Mouse (Mus musculus): ENCODE results near the gene Tsga10. TPM values are rescaled to one million over a fixed set of nuclear protein-coding genes. Genes with fewer than 3 reads are reported as not detected.

The Tsga10 gene
- polyA plus RNA-seq, 2 experiments, result 0.83 to 1.4 TPM

DNA sequence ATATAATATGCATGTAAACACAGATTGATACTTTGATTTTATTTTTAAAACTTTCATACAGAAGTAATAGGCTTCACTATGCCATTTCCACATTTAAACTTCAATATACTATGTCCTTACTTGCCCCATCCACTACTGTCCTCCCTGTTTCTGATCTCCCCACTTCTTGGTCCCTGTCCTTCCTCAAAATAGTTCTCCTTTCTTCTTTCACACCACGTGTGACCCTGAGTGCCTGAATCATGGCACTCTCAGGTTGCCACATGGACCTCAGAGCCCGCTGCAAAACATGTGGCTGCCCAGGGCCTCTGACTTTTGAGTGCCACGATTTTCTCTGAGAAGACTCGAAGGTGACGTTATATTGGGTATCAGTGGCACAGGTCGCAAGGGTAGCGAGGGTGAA is 131.4 kb downstream of the Tsga10 start:
- Histone ChIP-seq H3K9ac (replicated peaks) (no peak overlapping the region), H3K4me1 (replicated peaks; ENCODE audit: control insufficient read depth in 2 of 2, insufficient read depth in 2 of 2, low read length in 1 of 2) (no peaks in the 10 kb centered on the region; a peak in 1 of 4 replicates), H3K36me3 (replicated peaks; ENCODE audit: control insufficient read depth, insufficient read depth, low read depth) (no peaks in the 10 kb centered on the region), H3K4me2 (ENCODE audit: low read depth) (no peak overlapping the region), H3K27ac (no peak overlapping the region), H3K27me3 (ENCODE audit: control insufficient read depth, insufficient read depth, low read length) (no peaks in the 10 kb centered on the region), H3K4me3 (ENCODE audit: insufficient read depth in 1 of 2, low read depth in 2 of 2, low read length in 2 of 2) (no peak overlapping the region), H3K9me3 (ENCODE audit: control insufficient read depth, low read length) (no peaks in the 10 kb centered on the region)
- WGBS (ENCODE audit: insufficient replicate concordance), result 53% methylated on average over 7 of the region's 7 CpGs
- DNase-seq (ENCODE audit: low read depth in 3 of 3, low spot score in 3 of 3) (no peak), ATAC-seq (ENCODE audit: insufficient read depth) (no peak)
- no peak for TF ChIP-seq EP300 (IDR thresholded peaks at IDR 0.05; ENCODE audit: low read depth)
- TF ChIP-seq CTCF (IDR thresholded peaks at IDR 0.05; ENCODE audit: low read depth), result no peak

DNA sequence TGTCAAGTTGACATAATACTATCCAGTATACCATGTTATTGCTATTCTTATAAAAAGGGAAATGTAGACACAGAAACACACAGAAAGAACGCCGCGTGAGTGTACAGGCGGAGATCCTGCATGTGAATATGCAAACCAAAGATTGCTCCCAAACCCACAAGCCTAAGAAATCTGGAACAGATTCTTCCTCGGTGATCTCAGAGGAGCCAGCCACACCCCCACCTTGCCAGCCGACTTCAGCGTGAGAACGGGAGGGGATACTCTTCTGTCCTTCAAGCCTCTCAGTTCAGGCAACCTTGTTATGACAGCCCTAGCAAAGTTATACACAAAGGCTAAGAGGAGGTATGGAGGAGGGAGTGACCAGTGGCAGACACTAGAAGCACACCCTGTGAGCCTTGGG is 136.9 kb downstream of the Tsga10 start:
- Histone ChIP-seq H3K9ac (replicated peaks) (no peak overlapping the region), H3K27ac (no peak overlapping the region), H3K4me1 (replicated peaks; ENCODE audit: control insufficient read depth in 2 of 2, insufficient read depth in 2 of 2, low read length in 1 of 2) (no peaks in the 10 kb centered on the region), H3K27me3 (ENCODE audit: control insufficient read depth, insufficient read depth, low read length) (no peaks in the 10 kb centered on the region), H3K9me3 (ENCODE audit: control insufficient read depth, low read length) (no peaks in the 10 kb centered on the region), H3K4me3 (ENCODE audit: insufficient read depth in 1 of 2, low read depth in 2 of 2, low read length in 2 of 2) (no peak overlapping the region), H3K36me3 (replicated peaks; ENCODE audit: control insufficient read depth, insufficient read depth, low read depth) (no peaks in the 10 kb centered on the region), H3K4me2 (ENCODE audit: low read depth) (no peak overlapping the region)
- 76% methylated on average over 8 of the region's 8 CpGs for WGBS (ENCODE audit: insufficient replicate concordance)
- no peak for DNase-seq (ENCODE audit: low read depth in 3 of 3, low spot score in 3 of 3)
- TF ChIP-seq EP300 (IDR thresholded peaks at IDR 0.05; ENCODE audit: low read depth), result no peak
- no peak for TF ChIP-seq CTCF (IDR thresholded peaks at IDR 0.05; ENCODE audit: low read depth)
- no peak for ATAC-seq (ENCODE audit: insufficient read depth)

DNA sequence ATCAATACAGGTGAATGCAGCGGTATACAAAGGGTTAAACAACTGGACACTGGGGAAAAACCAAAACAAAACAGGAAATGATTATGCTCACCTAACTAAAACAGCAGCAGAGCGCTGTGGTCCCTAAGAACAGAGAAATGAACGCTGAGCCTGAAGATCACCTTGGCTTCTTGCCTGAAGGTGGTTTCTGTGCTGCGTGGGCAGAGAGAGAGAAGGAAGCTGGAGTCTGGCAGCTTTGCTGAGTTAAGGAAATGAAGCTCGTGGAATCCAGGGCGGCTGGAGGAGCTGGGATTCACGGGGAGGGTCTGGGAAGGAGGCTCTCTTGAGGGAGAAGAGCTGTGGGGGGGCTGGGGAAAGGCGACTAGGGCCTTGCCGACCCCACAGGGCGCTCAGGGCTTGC is 138.2 kb downstream of the Tsga10 start:
- no peak for TF ChIP-seq EP300 (IDR thresholded peaks at IDR 0.05; ENCODE audit: low read depth)
- TF ChIP-seq CTCF (IDR thresholded peaks at IDR 0.05; ENCODE audit: low read depth), result no peak
- no peaks in the 10 kb centered on the region for H3K4me1 ChIP-seq (replicated peaks; ENCODE audit: control insufficient read depth in 2 of 2, insufficient read depth in 2 of 2, low read length in 1 of 2)
- no peaks in the 10 kb centered on the region for H3K9me3 ChIP-seq (ENCODE audit: control insufficient read depth, low read length)
- H3K27ac ChIP-seq, result no peak overlapping the region
- H3K4me2 ChIP-seq (ENCODE audit: low read depth), result no peak overlapping the region
- 46% methylated on average over 10 of the region's 10 CpGs for WGBS (ENCODE audit: insufficient replicate concordance)
- no peak for ATAC-seq (ENCODE audit: insufficient read depth)
- H3K27me3 ChIP-seq (ENCODE audit: control insufficient read depth, insufficient read depth, low read length), result no peaks in the 10 kb centered on the region
- DNase-seq (ENCODE audit: low read depth in 3 of 3, low spot score in 3 of 3), result no peak
- H3K36me3 ChIP-seq (replicated peaks; ENCODE audit: control insufficient read depth, insufficient read depth, low read depth), result no peaks in the 10 kb centered on the region
- no peak overlapping the region for H3K9ac ChIP-seq (replicated peaks)
- H3K4me3 ChIP-seq (ENCODE audit: insufficient read depth in 1 of 2, low read depth in 2 of 2, low read length in 2 of 2), result no peak overlapping the region

DNA sequence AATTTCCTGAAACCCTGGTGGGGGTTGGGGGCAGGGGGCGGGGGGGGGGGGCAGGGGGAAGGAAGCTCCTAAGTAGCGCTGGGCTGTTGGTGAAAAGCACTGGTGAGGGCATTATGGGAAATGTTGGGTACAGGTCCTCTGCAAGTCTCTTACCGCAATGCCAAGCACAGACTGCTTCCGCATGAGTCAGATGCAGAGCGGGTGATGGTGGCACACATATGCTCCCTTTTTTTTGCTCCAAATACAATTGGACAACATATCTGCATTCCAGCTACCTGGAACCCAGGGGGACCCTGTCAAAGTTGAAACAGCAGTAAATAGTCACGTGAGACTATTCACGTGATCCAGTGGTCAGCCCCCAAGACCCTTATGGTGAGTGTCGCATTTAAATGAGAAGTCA is 139.0 kb downstream of the Tsga10 start:
- no peak for TF ChIP-seq EP300 (IDR thresholded peaks at IDR 0.05; ENCODE audit: low read depth)
- TF ChIP-seq CTCF (IDR thresholded peaks at IDR 0.05; ENCODE audit: low read depth), result no peak
- H3K27ac ChIP-seq, result no peak overlapping the region
- no peak overlapping the region for H3K9ac ChIP-seq (replicated peaks)
- no peak overlapping the region for H3K4me3 ChIP-seq (ENCODE audit: insufficient read depth in 1 of 2, low read depth in 2 of 2, low read length in 2 of 2)
- 65% methylated on average over 8 of the region's 8 CpGs for WGBS (ENCODE audit: insufficient replicate concordance)
- no peaks in the 10 kb centered on the region for H3K27me3 ChIP-seq (ENCODE audit: control insufficient read depth, insufficient read depth, low read length)
- H3K36me3 ChIP-seq (replicated peaks; ENCODE audit: control insufficient read depth, insufficient read depth, low read depth), result no peaks in the 10 kb centered on the region
- H3K4me1 ChIP-seq (replicated peaks; ENCODE audit: control insufficient read depth in 2 of 2, insufficient read depth in 2 of 2, low read length in 1 of 2), result no peaks in the 10 kb centered on the region
- DNase-seq (ENCODE audit: low read depth in 3 of 3, low spot score in 3 of 3), result no peak
- no peak overlapping the region for H3K4me2 ChIP-seq (ENCODE audit: low read depth)
- H3K9me3 ChIP-seq (ENCODE audit: control insufficient read depth, low read length), result no peaks in the 10 kb centered on the region
- ATAC-seq (ENCODE audit: insufficient read depth), result no peak

DNA sequence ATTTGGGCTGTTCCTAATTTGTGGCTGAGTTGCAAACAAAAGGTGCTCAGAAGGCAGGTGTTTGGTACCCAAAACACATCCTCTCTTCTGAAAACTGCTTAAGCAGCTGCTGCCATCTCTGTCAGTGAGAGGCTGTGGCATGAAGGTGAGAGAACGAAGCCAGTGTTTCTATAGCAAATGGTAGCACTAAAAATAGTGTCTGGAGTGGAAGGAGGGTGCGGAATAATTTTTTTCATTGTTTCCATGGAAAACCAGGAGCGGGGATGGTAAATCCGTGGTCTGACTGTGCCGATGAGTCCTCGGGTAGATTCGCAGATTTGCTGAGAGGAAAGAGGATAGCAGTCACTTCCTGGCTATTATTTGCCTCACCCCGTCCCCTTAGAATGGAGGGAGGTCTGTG is 139.8 kb downstream of the Tsga10 start:
- Histone ChIP-seq H3K9me3 (ENCODE audit: control insufficient read depth, low read length) (no peaks in the 10 kb centered on the region), H3K27ac (no peak overlapping the region), H3K4me1 (replicated peaks; ENCODE audit: control insufficient read depth in 2 of 2, insufficient read depth in 2 of 2, low read length in 1 of 2) (no peaks in the 10 kb centered on the region), H3K4me3 (ENCODE audit: insufficient read depth in 1 of 2, low read depth in 2 of 2, low read length in 2 of 2) (no peak overlapping the region), H3K36me3 (replicated peaks; ENCODE audit: control insufficient read depth, insufficient read depth, low read depth) (no peaks in the 10 kb centered on the region), H3K27me3 (ENCODE audit: control insufficient read depth, insufficient read depth, low read length) (no peaks in the 10 kb centered on the region), H3K4me2 (ENCODE audit: low read depth) (no peak overlapping the region), H3K9ac (replicated peaks) (no peak overlapping the region)
- WGBS (ENCODE audit: insufficient replicate concordance), result 49% methylated on average over 8 of the region's 8 CpGs
- no peak for TF ChIP-seq EP300 (IDR thresholded peaks at IDR 0.05; ENCODE audit: low read depth)
- no peak for TF ChIP-seq CTCF (IDR thresholded peaks at IDR 0.05; ENCODE audit: low read depth)
- DNase-seq (ENCODE audit: low read depth in 3 of 3, low spot score in 3 of 3), result no peak
- ATAC-seq (ENCODE audit: insufficient read depth), result no peak
